Mouse (Mus musculus): ENCODE measurements around the gene Spns2. TPM values are rescaled to one million over a fixed set of nuclear protein-coding genes. Genes with fewer than 3 reads are reported as not detected.
A peak's percentile ranks its signal among the peaks of the same experiment; 100 is the strongest.

Gene Spns2
- polyA plus RNA-seq, 1 experiment from 2014 or later: 11.6 TPM

DNA sequence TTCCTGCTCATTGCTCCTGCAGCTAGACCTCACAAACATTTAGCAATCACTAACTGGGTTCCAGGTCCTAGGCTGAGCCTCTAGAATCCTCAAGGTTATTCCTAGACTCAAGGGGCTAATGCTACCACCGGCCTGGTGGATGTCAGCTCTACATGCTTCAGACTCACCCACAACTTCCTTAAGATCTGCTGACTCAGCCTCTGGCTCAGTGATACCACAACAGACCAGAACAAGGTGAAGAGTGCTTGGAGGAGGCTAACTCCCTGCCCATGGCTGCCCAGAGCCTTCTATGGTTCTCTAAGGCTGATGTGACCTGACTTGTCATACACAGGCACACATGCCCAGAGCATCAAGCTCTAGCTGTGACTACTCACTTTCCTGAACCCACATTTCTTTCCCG, 10.2 kb downstream of the Spns2 start:
- WGBS: 89% methylated on average over 2 of the region's 2 CpGs
- Histone ChIP-seq H3K27me3 (replicated peaks) (no peaks in the 10 kb centered on the region), H3K4me3 (no peak overlapping the region), H3K4me1 (peaks cover 8% of the 10 kb centered on the region), H3K36me3 (replicated peaks) (no peaks in the 10 kb centered on the region), H3K9ac (no peak overlapping the region), H3K27ac (no peak overlapping the region), H3K9me3 (no peaks in the 10 kb centered on the region), H3K4me2 (no peak overlapping the region)
- ATAC-seq (replicated peaks): no peak

DNA sequence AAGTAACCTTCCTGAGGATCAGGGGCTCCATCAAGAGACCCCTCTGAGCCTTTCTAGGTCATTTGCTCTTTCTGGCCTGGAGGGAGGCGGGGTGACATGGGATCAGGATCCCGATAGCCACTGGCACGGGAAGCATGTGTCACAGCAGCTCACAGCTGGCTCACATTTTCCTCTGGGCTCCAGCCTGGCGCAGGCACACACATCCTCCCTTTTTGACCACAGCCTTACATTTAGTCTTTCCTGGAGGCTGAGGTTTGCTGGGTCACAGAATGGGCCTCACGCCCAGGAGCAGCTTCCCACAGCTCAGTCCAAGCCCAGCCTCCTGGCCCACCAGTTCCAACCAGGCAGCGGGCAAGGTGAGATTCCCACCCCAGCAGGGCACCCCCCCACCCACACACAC, 11.5 kb downstream of the Spns2 start:
- Histone ChIP-seq H3K4me1 (peaks cover 7% of the 10 kb centered on the region), H3K4me3 (no peak overlapping the region), H3K9ac (no peak overlapping the region), H3K27me3 (replicated peaks) (no peaks in the 10 kb centered on the region), H3K36me3 (replicated peaks) (no peaks in the 10 kb centered on the region), H3K4me2 (no peak overlapping the region), H3K9me3 (no peaks in the 10 kb centered on the region), H3K27ac (no peak overlapping the region)
- ATAC-seq (replicated peaks): no peak
- 72% methylated on average over 6 of the region's 6 CpGs for WGBS

- Histone ChIP-seq H3K4me2 (no peak overlapping the region), H3K4me3 (no peak overlapping the region), H3K9me3 (no peaks in the 10 kb centered on the region), H3K36me3 (replicated peaks) (0 out of 2 replicates have a peak, but pooled peaks cover 5% of the 10 kb centered on the region), H3K27ac (no peak overlapping the region), H3K9ac (no peak overlapping the region), H3K4me1 (peaks cover 7% of the 10 kb centered on the region), H3K27me3 (replicated peaks) (no peaks in the 10 kb centered on the region)
- WGBS: 86% methylated on average over 1 of the region's 1 CpGs
- 0 out of 2 replicates have a peak, but pooled peaks have one; percentile 44 for ATAC-seq (replicated peaks)
Observed at GRCm38 (mm10) chr11:72477653-72478052, 12.1 kb downstream of the Spns2 start.

- 37% methylated on average over 5 of the region's 5 CpGs for WGBS
- Histone ChIP-seq H3K4me2 (no peak overlapping the region), H3K4me3 (no peak overlapping the region), H3K27me3 (replicated peaks) (no peaks in the 10 kb centered on the region), H3K9me3 (no peaks in the 10 kb centered on the region), H3K27ac (0 out of 2 replicates have a peak overlapping the region, but pooled peaks have one; percentile 12), H3K36me3 (replicated peaks) (0 out of 2 replicates have a peak, but pooled peaks cover 5% of the 10 kb centered on the region), H3K4me1 (peaks cover 7% of the 10 kb centered on the region), H3K9ac (no peak overlapping the region)
- no peak for ATAC-seq (replicated peaks)
Observed at GRCm38 (mm10) chr11:72477182-72477581, 12.5 kb downstream of the Spns2 start.

- no peaks in the 10 kb centered on the region for H3K27me3 ChIP-seq (replicated peaks)
- H3K36me3 ChIP-seq (replicated peaks): 0 out of 2 replicates have a peak, but pooled peaks cover 5% of the 10 kb centered on the region
- no peak overlapping the region for H3K9ac ChIP-seq
- peaks cover 7% of the 10 kb centered on the region for H3K4me1 ChIP-seq
- no peak overlapping the region for H3K4me3 ChIP-seq
- no peak for ATAC-seq (replicated peaks)
- 82% methylated on average over 7 of the region's 7 CpGs for WGBS
- H3K4me2 ChIP-seq: no peak overlapping the region
- no peaks in the 10 kb centered on the region for H3K9me3 ChIP-seq
- no peak overlapping the region for H3K27ac ChIP-seq
Observed at GRCm38 (mm10) chr11:72476074-72476625, 13.6 kb downstream of the Spns2 start.

- Histone ChIP-seq H3K9ac (no peak overlapping the region), H3K27ac (no peak overlapping the region), H3K4me3 (no peak overlapping the region), H3K9me3 (no peaks in the 10 kb centered on the region), H3K4me1 (peaks cover 7% of the 10 kb centered on the region), H3K4me2 (no peak overlapping the region), H3K36me3 (replicated peaks) (0 out of 2 replicates have a peak, but pooled peaks cover 5% of the 10 kb centered on the region), H3K27me3 (replicated peaks) (no peaks in the 10 kb centered on the region)
- WGBS: 84% methylated on average over 7 of the region's 7 CpGs
- no peak for ATAC-seq (replicated peaks)
Observed at GRCm38 (mm10) chr11:72475408-72475807, 14.3 kb downstream of the Spns2 start.

DNA sequence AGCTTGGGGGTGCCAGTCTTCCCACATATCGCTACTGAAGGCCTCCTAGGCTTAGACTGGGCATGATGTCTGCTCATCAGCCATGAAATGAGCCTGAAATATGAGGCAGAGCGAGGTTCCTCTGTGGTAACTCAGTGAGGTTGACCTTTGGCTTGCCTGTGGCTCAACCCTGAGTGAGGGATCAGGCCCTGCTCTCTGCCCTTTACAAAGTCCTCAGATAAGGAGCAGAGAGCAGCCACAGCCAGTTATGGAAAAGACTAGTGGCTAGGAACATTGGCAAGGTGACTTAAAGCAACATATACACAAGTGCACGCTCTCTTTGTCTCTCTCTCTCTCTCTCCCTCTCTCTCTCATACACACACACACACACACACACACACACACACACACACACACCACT, 14.8 kb downstream of the Spns2 start:
- Histone ChIP-seq H3K9ac (no peak overlapping the region), H3K27me3 (replicated peaks) (no peaks in the 10 kb centered on the region), H3K36me3 (replicated peaks) (0 out of 2 replicates have a peak, but pooled peaks cover 5% of the 10 kb centered on the region), H3K9me3 (no peaks in the 10 kb centered on the region), H3K4me2 (no peak overlapping the region), H3K4me1 (peaks cover 7% of the 10 kb centered on the region), H3K27ac (no peak overlapping the region), H3K4me3 (no peak overlapping the region)
- 81% methylated on average over 3 of the region's 3 CpGs for WGBS
- no peak for ATAC-seq (replicated peaks)

GRCm38 (mm10) chr11:72473540-72473939, 16.2 kb downstream of the Spns2 start:
- Histone ChIP-seq H3K9ac (no peak overlapping the region), H3K4me2 (no peak overlapping the region), H3K4me3 (no peak overlapping the region), H3K4me1 (peaks cover 7% of the 10 kb centered on the region), H3K27ac (no peak overlapping the region), H3K36me3 (replicated peaks) (0 out of 2 replicates have a peak, but pooled peaks cover 5% of the 10 kb centered on the region), H3K9me3 (no peaks in the 10 kb centered on the region), H3K27me3 (replicated peaks) (no peaks in the 10 kb centered on the region)
- 93% methylated on average over 4 of the region's 4 CpGs for WGBS
- ATAC-seq (replicated peaks): no peak

DNA sequence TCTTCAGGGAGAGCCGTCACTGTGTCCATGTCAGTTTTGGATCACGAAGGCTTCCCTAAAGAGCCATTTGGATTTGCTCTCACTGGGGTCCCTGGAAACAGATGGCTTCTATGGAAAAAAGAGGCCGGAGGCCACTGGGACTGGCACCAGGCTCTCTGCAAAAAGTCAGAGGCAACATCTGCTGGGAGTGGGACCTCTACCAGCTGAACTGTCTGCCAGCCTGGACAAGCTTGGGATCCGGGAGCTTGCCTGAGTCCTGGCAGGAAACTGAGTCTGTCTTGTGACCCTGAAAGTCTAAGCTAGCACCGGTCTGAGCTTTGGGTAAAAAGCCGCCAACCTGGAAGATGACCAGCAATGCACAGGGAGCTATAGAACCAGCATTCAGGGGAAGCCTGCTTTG, 18.3 kb downstream of the Spns2 start:
- no peak overlapping the region for H3K4me3 ChIP-seq
- 75% methylated on average over 6 of the region's 6 CpGs for WGBS
- no peak overlapping the region for H3K27ac ChIP-seq
- no peaks in the 10 kb centered on the region for H3K9me3 ChIP-seq
- H3K27me3 ChIP-seq (replicated peaks): no peaks in the 10 kb centered on the region
- H3K4me2 ChIP-seq: no peak overlapping the region
- no peak for ATAC-seq (replicated peaks)
- H3K9ac ChIP-seq: no peak overlapping the region
- H3K4me1 ChIP-seq: no peaks in the 10 kb centered on the region
- 0 out of 2 replicates have a peak, but pooled peaks cover 5% of the 10 kb centered on the region for H3K36me3 ChIP-seq (replicated peaks)

GRCm38 (mm10) chr11:72470004-72470403, 19.7 kb downstream of the Spns2 start:
- H3K27ac ChIP-seq: no peak overlapping the region
- no peaks in the 10 kb centered on the region for H3K9me3 ChIP-seq
- H3K9ac ChIP-seq: no peak overlapping the region
- WGBS: 68% methylated on average over 4 of the region's 4 CpGs
- H3K4me3 ChIP-seq: no peak overlapping the region
- no peak overlapping the region for H3K4me2 ChIP-seq
- no peak for ATAC-seq (replicated peaks)
- H3K36me3 ChIP-seq (replicated peaks): 0 out of 2 replicates have a peak, but pooled peaks cover 5% of the 10 kb centered on the region
- H3K27me3 ChIP-seq (replicated peaks): no peaks in the 10 kb centered on the region
- H3K4me1 ChIP-seq: no peaks in the 10 kb centered on the region

DNA sequence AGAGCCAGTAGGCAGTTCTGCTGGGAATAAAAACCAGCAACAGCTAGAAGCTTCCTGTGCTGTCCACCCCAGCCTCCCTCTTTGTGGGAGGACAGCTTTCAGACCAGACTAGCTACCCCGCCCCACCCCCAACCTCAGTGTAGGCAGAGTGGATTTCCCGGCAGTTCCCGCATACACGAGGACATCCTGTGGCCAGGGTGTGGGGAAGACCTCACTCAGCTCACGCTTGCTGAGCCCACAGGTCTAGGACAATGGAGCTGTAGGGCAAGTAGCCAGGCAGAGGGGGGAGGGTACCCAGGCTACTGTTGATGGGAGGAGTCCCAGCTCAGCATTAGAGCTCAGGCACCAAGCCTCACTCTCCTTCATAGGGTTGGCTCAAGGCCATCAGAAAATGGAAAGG, 20.5 kb downstream of the Spns2 start:
- Histone ChIP-seq H3K27me3 (replicated peaks) (no peaks in the 10 kb centered on the region), H3K4me1 (no peaks in the 10 kb centered on the region), H3K9ac (no peak overlapping the region), H3K9me3 (no peaks in the 10 kb centered on the region), H3K4me3 (no peak overlapping the region), H3K4me2 (no peak overlapping the region), H3K27ac (0 out of 2 replicates have a peak overlapping the region, but pooled peaks have one; percentile 25), H3K36me3 (replicated peaks) (0 out of 2 replicates have a peak, but pooled peaks cover 5% of the 10 kb centered on the region)
- WGBS: 26% methylated on average over 5 of the region's 5 CpGs
- ATAC-seq (replicated peaks): peak; percentile 44; the same call in 1 of the 2 replicates

DNA sequence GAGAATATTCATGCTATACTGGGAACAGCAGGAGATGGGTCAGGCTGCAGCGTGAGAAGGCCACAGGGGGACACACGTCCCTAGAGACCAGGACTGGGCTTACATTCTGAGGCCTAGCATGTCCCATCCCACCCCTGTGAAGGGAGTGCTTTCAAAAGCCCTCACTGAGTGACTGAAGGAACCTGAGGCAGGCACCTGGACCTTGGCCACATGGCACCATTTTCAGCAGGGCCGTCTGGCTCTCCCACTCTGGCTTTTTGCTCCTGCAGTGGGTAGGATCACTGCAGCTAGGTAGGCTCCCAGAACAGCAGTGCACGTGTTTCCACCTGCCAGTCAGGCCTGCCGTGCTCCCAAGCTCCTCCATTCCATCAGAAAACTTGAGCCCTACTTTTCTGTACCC, 21.2 kb downstream of the Spns2 start:
- peak overlapping the region; percentile 35; the same call in 1 of the 2 replicates for H3K27ac ChIP-seq
- H3K4me1 ChIP-seq: no peaks in the 10 kb centered on the region
- no peaks in the 10 kb centered on the region for H3K27me3 ChIP-seq (replicated peaks)
- H3K4me2 ChIP-seq: no peak overlapping the region
- no peaks in the 10 kb centered on the region for H3K9me3 ChIP-seq
- ATAC-seq (replicated peaks): no peak
- H3K36me3 ChIP-seq (replicated peaks): 0 out of 2 replicates have a peak, but pooled peaks cover 5% of the 10 kb centered on the region
- no peak overlapping the region for H3K4me3 ChIP-seq
- WGBS: 73% methylated on average over 5 of the region's 5 CpGs
- H3K9ac ChIP-seq: no peak overlapping the region
